Mouse (Mus musculus): Measurements from ENCODE around the gene Nol11.

DNA sequence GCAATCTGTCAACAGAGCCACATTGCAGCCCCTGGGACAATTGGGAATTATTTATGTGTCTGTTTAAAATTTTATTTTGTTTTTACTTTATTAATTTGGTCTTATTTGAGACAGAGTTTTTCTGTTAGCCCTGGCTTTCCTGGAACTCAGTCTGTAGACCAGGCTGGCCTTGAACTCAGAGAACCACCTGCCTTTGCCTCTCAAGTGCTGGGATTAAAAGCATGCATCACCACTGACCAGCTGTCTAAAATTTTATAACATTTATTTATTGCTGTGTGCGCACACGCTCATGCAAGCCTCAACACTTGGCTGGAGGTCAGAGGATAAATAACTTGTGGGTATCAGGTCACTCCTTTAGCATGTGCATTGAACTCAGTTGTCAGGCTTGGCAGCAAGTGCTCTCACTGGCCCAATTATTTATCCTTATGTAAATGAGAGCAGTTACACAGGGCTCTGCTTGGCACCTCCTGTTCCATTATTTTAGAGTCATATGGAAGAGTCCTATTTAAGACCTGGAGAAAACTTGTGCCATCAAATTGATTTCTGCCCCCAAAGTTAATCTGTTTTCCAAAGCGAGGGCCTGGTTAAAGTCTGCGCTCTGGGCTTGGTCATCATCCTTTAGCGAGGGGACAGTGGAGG, 44.2 kb upstream of the Nol11 start:
- TF ChIP-seq POLR2A (IDR thresholded peaks at IDR 0.05; ENCODE audit: insufficient read depth, low read depth, low read length) = no peak
- TF ChIP-seq CTCF (IDR thresholded peaks at IDR 0.05) = no peak
- TF ChIP-seq EP300 (IDR thresholded peaks at IDR 0.05; ENCODE audit: insufficient read depth, low read depth, low read length) = 0 out of 2 replicates have a peak, but pooled peaks have one; percentile 15
